Mouse (Mus musculus) small intestine, adult 2 months (tissue): ENCODE results near the gene Synpo2. TPM values are rescaled to one million over a fixed set of nuclear protein-coding genes. Genes with fewer than 3 reads are reported as not detected.
"Not testable (repeated sequence)": the region's sequence is repeated elsewhere in the genome, so short reads cannot be mapped to it uniquely, and the experiment has no call there.

ENCODE experiments used
- H3K27ac ChIP-seq: fragments of 200-500 bp; 2 replicates; pipeline ENCODE4 v1.5.1; 2012; ENCODE audit warnings: low read depth, low read length, control low read depth, inconsistent platforms; ENCODE audit not compliant: insufficient read depth
- H3K27me3 ChIP-seq: fragments of 200-500 bp; 2 replicates; pipeline ENCODE4 v1.6.1; 2012; ENCODE audit warnings: mild to moderate bottlenecking, moderate library complexity, low read length, inconsistent platforms; ENCODE audit not compliant: control insufficient read depth, insufficient read depth
- H3K36me3 ChIP-seq: fragments of 200-500 bp; 2 replicates; pipeline ENCODE4 v1.6.1; 2012; ENCODE audit warnings: mild to moderate bottlenecking, low read length, control low read depth, inconsistent platforms; ENCODE audit not compliant: control insufficient read depth, insufficient read depth
- H3K4me1 ChIP-seq: fragments of 200-500 bp; 2 replicates; pipeline ENCODE4 v1.6.1; 2012; ENCODE audit warnings: low read length, inconsistent platforms, mixed read lengths; ENCODE audit not compliant: control insufficient read depth, insufficient read depth, insufficient read length
- H3K4me3 ChIP-seq: fragments of 200-500 bp; 2 replicates; pipeline ENCODE4 v1.5.1; 2012; ENCODE audit warnings: low read depth, mild to moderate bottlenecking, control low read depth, inconsistent platforms, low read length, moderate library complexity
- CTCF ChIP-seq: fragments of 200-500 bp; IDR thresholded peaks from 2 replicates; pipeline ENCODE4 v1.5.1; 2012; ENCODE audit warnings: low read depth, mild to moderate bottlenecking, control low read depth, inconsistent platforms, low read length, moderate library complexity, mixed read lengths; ENCODE audit not compliant: insufficient replicate concordance, insufficient read length; ENCODE audit errors: extremely low read depth
- POLR2A ChIP-seq: fragments of 200-500 bp; IDR thresholded peaks from 2 replicates; pipeline ENCODE4 v1.6.1; 2012; ENCODE audit warnings: low read depth, mild to moderate bottlenecking, control low read depth, inconsistent platforms, low read length, moderate library complexity
- WGBS: fragments of 180-500 bp; shearing (Covaris S2); methylation state at CpG from one replicate; pipeline ENCODE4 v1.1.7; 2018; 5-methylcytosine and 5-hydroxymethylcytosine counted together
- polyA plus RNA-seq: library from polyadenylated mRNA; depleted of rRNA; stranded (reverse); fragments of >200 nt; gene quantifications from 2 replicates; pipeline ENCODE4 v1.2.3, GENCODE M21; 2012

The Synpo2 gene
- polyA plus RNA-seq, 1 experiment, result 7.6 TPM

GRCm38 (mm10) chr3:123130314-123131150 is 105.4 kb downstream of the Synpo2 start:
- Histone ChIP-seq H3K4me1 (no peaks in the 10 kb centered on the region; the same call in 1 of the 2 replicates), H3K4me3 (no peak overlapping the region), H3K36me3 (no peaks in the 10 kb centered on the region), H3K27me3 (no peaks in the 10 kb centered on the region), H3K27ac (no peak overlapping the region)
- no peak for TF ChIP-seq POLR2A
- no peak for TF ChIP-seq CTCF
- WGBS, result 84% methylated on average over 14 of the region's 14 CpGs

GRCm38 (mm10) chr3:123128781-123129180 is 107.2 kb downstream of the Synpo2 start:
- no peaks in the 10 kb centered on the region for H3K27me3 ChIP-seq
- no peak for TF ChIP-seq POLR2A
- no peak for TF ChIP-seq CTCF
- no peaks in the 10 kb centered on the region; the same call in 1 of the 2 replicates for H3K4me1 ChIP-seq
- H3K27ac ChIP-seq, result no peak overlapping the region
- no peaks in the 10 kb centered on the region for H3K36me3 ChIP-seq
- WGBS, result 63% methylated on average over 8 of the region's 8 CpGs
- H3K4me3 ChIP-seq, result no peak overlapping the region

GRCm38 (mm10) chr3:123128091-123128490 is 107.9 kb downstream of the Synpo2 start:
- TF ChIP-seq CTCF (no peak), POLR2A (no peak)
- Histone ChIP-seq H3K27me3 (no peaks in the 10 kb centered on the region), H3K27ac (no peak overlapping the region), H3K36me3 (no peaks in the 10 kb centered on the region), H3K4me1 (no peaks in the 10 kb centered on the region; the same call in 1 of the 2 replicates), H3K4me3 (no peak overlapping the region)
- WGBS, result 71% methylated on average over 7 of the region's 7 CpGs

GRCm38 (mm10) chr3:123126741-123127140 is 109.2 kb downstream of the Synpo2 start:
- not testable (repeated sequence) for H3K27me3 ChIP-seq, H3K4me1 ChIP-seq, H3K36me3 ChIP-seq, H3K27ac ChIP-seq, H3K4me3 ChIP-seq
- 91% methylated on average over 4 of the region's 4 CpGs for WGBS

GRCm38 (mm10) chr3:123123817-123124216 is 112.1 kb downstream of the Synpo2 start:
- Histone ChIP-seq H3K36me3 (no peaks in the 10 kb centered on the region), H3K27ac (peak overlapping the region; percentile 46), H3K27me3 (no peaks in the 10 kb centered on the region), H3K4me3 (no peak overlapping the region), H3K4me1 (no peaks in the 10 kb centered on the region; the same call in 1 of the 2 replicates)
- WGBS, result 73% methylated on average over 8 of the region's 8 CpGs
- no peak for TF ChIP-seq CTCF
- TF ChIP-seq POLR2A, result no peak

GRCm38 (mm10) chr3:123122151-123123030 is 113.6 kb downstream of the Synpo2 start:
- peak overlapping the region; percentile 85 for H3K27ac ChIP-seq
- WGBS, result 68% methylated on average over 21 of the region's 21 CpGs

GRCm38 (mm10) chr3:123116903-123117302 is 119.0 kb downstream of the Synpo2 start:
- 50% methylated on average over 16 of the region's 16 CpGs for WGBS
- H3K36me3 ChIP-seq, result no peaks in the 10 kb centered on the region
- peak overlapping the region; percentile 70 for H3K27ac ChIP-seq
- H3K4me1 ChIP-seq, result peaks cover 4% of the 10 kb centered on the region
- peak overlapping the region; percentile 44 for H3K4me3 ChIP-seq
- TF ChIP-seq CTCF (no peak), POLR2A (no peak)
- H3K27me3 ChIP-seq, result no peaks in the 10 kb centered on the region

More at GRCm38 (mm10) chr3:123122151-123123030, 113.6 kb downstream of the Synpo2 start:
- Histone ChIP-seq H3K27me3 (no peaks in the 10 kb centered on the region), H3K4me3 (no peak overlapping the region), H3K4me1 (no peaks in the 10 kb centered on the region), H3K36me3 (no peaks in the 10 kb centered on the region)
- no peak for TF ChIP-seq CTCF
- TF ChIP-seq POLR2A, result no peak
